Mouse (Mus musculus) C2C12 (cell line): ENCODE results near the gene Ctnna2. TPM values are rescaled to one million over a fixed set of nuclear protein-coding genes. Genes with fewer than 3 reads are reported as not detected.

ENCODE experiments used
- H3K27me3 ChIP-seq: one replicate; pipeline ENCODE4 v1.6.1; 2011; ENCODE audit not compliant: control insufficient read depth, insufficient read depth, insufficient read length
- H3K36me3 ChIP-seq: one replicate; pipeline ENCODE4 v1.6.1; 2011; ENCODE audit not compliant: control insufficient read depth, insufficient read depth
- H3K4me3 ChIP-seq: one replicate; pipeline ENCODE4 v1.5.1; 2011; ENCODE audit warnings: mild to moderate bottlenecking, control low read depth; ENCODE audit not compliant: poor library complexity, insufficient read depth, severe bottlenecking
- H3K79me2 ChIP-seq: one replicate; pipeline ENCODE4 v1.6.1; 2011; ENCODE audit not compliant: control insufficient read depth, insufficient read depth
- H3K79me3 ChIP-seq: one replicate; pipeline ENCODE4 v1.6.1; 2011; ENCODE audit warnings: low read depth, control low read depth
- H3ac ChIP-seq: one replicate; pipeline ENCODE3; 2011; ENCODE audit warnings: low read depth; ENCODE audit not compliant: control insufficient read depth, insufficient read length
- CEBPB ChIP-seq: IDR thresholded peaks from one replicate; pipeline ENCODE4 v1.6.1; 2011; ENCODE audit warnings: low read depth, mild to moderate bottlenecking, control low read depth, moderate library complexity
- CTCF ChIP-seq: IDR thresholded peaks from one replicate; pipeline ENCODE4 v1.5.1; 2011; ENCODE audit not compliant: control insufficient read depth, insufficient read depth, insufficient read length
- FOSL1 ChIP-seq: IDR thresholded peaks from one replicate; pipeline ENCODE4 v1.8.0; 2011; ENCODE audit warnings: mild to moderate bottlenecking, low read length; ENCODE audit not compliant: poor library complexity, insufficient read depth, severe bottlenecking
- MAX ChIP-seq: IDR thresholded peaks from one replicate; pipeline ENCODE4 v1.6.1; 2011; ENCODE audit warnings: mild to moderate bottlenecking, control low read depth
- MYOD1 ChIP-seq: IDR thresholded peaks from one replicate; pipeline ENCODE4 v1.6.1; 2011; ENCODE audit warnings: low read depth; ENCODE audit not compliant: control insufficient read depth, insufficient read length
- MYOG ChIP-seq: IDR thresholded peaks from one replicate; pipeline ENCODE4 v1.6.1; 2011; ENCODE audit not compliant: control insufficient read depth, insufficient read length; ENCODE audit errors: extremely low read depth
- USF1 ChIP-seq: IDR thresholded peaks from one replicate; pipeline ENCODE4 v1.6.1; 2011; ENCODE audit warnings: low read depth, mild to moderate bottlenecking, control low read depth, moderate library complexity
- polyA plus RNA-seq: library from polyadenylated mRNA; unstranded; fragments of >200 nt; fragmentation: generic; extraction: Trizol; gene quantifications from one replicate; pipeline ENCODE4 v1.2.1, GENCODE M21; 2012; ENCODE audit warnings: missing spikeins

Gene Ctnna2
- polyA plus RNA-seq, 1 experiment = not detected

GRCm38 (mm10) chr6:77868119-77868518 is 111.4 kb downstream of the Ctnna2 start:
- Histone ChIP-seq H3ac (no peak overlapping the region), H3K36me3 (no peaks in the 10 kb centered on the region), H3K27me3 (no peaks in the 10 kb centered on the region), H3K79me2 (no peaks in the 10 kb centered on the region), H3K4me3 (no peak overlapping the region), H3K79me3 (no peaks in the 10 kb centered on the region)
- no peak for TF ChIP-seq MYOG

- H3K79me2 ChIP-seq = no peaks in the 10 kb centered on the region
- no peaks in the 10 kb centered on the region for H3K79me3 ChIP-seq
- H3ac ChIP-seq = no peak overlapping the region
- no peak for TF ChIP-seq FOSL1
- TF ChIP-seq MYOD1 = no peak
- TF ChIP-seq CEBPB = no peak
- TF ChIP-seq CTCF = no peak
- TF ChIP-seq USF1 = no peak
- no peak for TF ChIP-seq MAX
- TF ChIP-seq MYOG = no peak
- H3K36me3 ChIP-seq = no peaks in the 10 kb centered on the region
- no peaks in the 10 kb centered on the region for H3K27me3 ChIP-seq
- no peak overlapping the region for H3K4me3 ChIP-seq
Observed at GRCm38 (mm10) chr6:77863379-77863778, 116.1 kb downstream of the Ctnna2 start.

GRCm38 (mm10) chr6:77862781-77863180 is 116.7 kb downstream of the Ctnna2 start:
- Histone ChIP-seq H3K79me3 (no peaks in the 10 kb centered on the region), H3K27me3 (no peaks in the 10 kb centered on the region), H3ac (no peak overlapping the region), H3K4me3 (no peak overlapping the region), H3K79me2 (no peaks in the 10 kb centered on the region), H3K36me3 (no peaks in the 10 kb centered on the region)
- no peak for TF ChIP-seq CEBPB
- TF ChIP-seq USF1 = no peak
- no peak for TF ChIP-seq MYOG

- Histone ChIP-seq H3ac (no peak overlapping the region), H3K79me2 (no peaks in the 10 kb centered on the region), H3K79me3 (no peaks in the 10 kb centered on the region), H3K36me3 (no peaks in the 10 kb centered on the region), H3K27me3 (no peaks in the 10 kb centered on the region), H3K4me3 (no peak overlapping the region)
- TF ChIP-seq MAX = no peak
- TF ChIP-seq USF1 = no peak
- no peak for TF ChIP-seq CTCF
- TF ChIP-seq FOSL1 = no peak
- TF ChIP-seq MYOG = no peak
- no peak for TF ChIP-seq MYOD1
- no peak for TF ChIP-seq CEBPB
Observed at GRCm38 (mm10) chr6:77849438-77849837, 130.1 kb downstream of the Ctnna2 start.

GRCm38 (mm10) chr6:77848796-77849195 is 130.7 kb downstream of the Ctnna2 start:
- Histone ChIP-seq H3K27me3 (no peaks in the 10 kb centered on the region), H3K36me3 (no peaks in the 10 kb centered on the region), H3K79me3 (no peaks in the 10 kb centered on the region), H3K4me3 (no peak overlapping the region), H3K79me2 (no peaks in the 10 kb centered on the region), H3ac (no peak overlapping the region)
- TF ChIP-seq CEBPB (no peak), MYOD1 (no peak), MYOG (no peak), CTCF (no peak), MAX (no peak), FOSL1 (no peak), USF1 (no peak)

- Histone ChIP-seq H3K79me3 (no peaks in the 10 kb centered on the region), H3K27me3 (no peaks in the 10 kb centered on the region), H3K79me2 (no peaks in the 10 kb centered on the region), H3ac (no peak overlapping the region), H3K4me3 (no peak overlapping the region), H3K36me3 (no peaks in the 10 kb centered on the region)
- TF ChIP-seq USF1 (no peak), FOSL1 (no peak), MYOG (no peak), CEBPB (no peak), MYOD1 (no peak), CTCF (no peak), MAX (no peak)
Observed at GRCm38 (mm10) chr6:77847651-77848050, 131.8 kb downstream of the Ctnna2 start.

- TF ChIP-seq FOSL1 (no peak), USF1 (no peak), MYOD1 (no peak), CEBPB (no peak), MYOG (no peak), MAX (no peak), CTCF (no peak)
- Histone ChIP-seq H3K79me3 (no peaks in the 10 kb centered on the region), H3K27me3 (no peaks in the 10 kb centered on the region), H3ac (no peak overlapping the region), H3K4me3 (no peak overlapping the region), H3K36me3 (no peaks in the 10 kb centered on the region), H3K79me2 (no peaks in the 10 kb centered on the region)
Observed at GRCm38 (mm10) chr6:77839076-77839475, 140.4 kb downstream of the Ctnna2 start.
